Mouse (Mus musculus) v-Abl transformed pro-B cells (cell line): Measurements from ENCODE around the gene Gm42669.

Experiments used
- in situ Hi-C, 2 experiments: fragments of 400-800 bp; cut with MboI; formaldehyde crosslinking; loops; one replicate each; pipeline ENCODE4 v1.15.1; 2025; ENCODE audit not compliant: unreplicated experiment in 2 of 2

Gm42669 gene

DNA sequence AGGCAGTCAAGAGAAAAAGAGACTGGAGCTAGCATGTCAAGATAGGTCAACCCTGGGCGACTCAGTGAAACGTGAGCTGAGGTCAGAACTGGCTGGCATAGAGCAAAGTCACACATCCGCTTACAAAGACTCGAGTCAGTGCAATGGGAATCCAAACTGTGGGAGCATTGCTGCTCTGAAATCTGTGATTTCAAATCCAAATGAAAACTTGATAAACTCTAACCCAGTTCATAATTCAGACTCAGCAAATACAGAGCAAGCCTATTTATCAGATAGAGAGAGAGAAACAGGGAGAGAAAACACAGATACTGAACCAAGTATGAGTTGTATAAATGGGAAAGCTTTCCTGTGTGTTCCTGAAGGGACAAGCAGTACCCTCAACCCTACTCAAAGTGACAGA is at the start of gene Gm42669:
Gene Gm42669 (plus strand): TSS at position 301 of the 400 bp plus-strand sequence.
- in situ Hi-C loops = loop anchor here in 1 of 2 experiments (10.0 kb wide), 1 partner anchor 153 kb away; no protein-coding TSS in a partner anchor

- in situ Hi-C loops = no loop called here
Observed at GRCm38 (mm10) chr5:107462147-107463076, 45.0 kb upstream of the Gm42669 start.

- in situ Hi-C loops = no loop called here
Observed at GRCm38 (mm10) chr5:107466501-107466900, 40.9 kb upstream of the Gm42669 start.

GRCm38 (mm10) chr5:107467098-107467497 is 40.3 kb upstream of the Gm42669 start:
- in situ Hi-C loops = no loop called here

DNA sequence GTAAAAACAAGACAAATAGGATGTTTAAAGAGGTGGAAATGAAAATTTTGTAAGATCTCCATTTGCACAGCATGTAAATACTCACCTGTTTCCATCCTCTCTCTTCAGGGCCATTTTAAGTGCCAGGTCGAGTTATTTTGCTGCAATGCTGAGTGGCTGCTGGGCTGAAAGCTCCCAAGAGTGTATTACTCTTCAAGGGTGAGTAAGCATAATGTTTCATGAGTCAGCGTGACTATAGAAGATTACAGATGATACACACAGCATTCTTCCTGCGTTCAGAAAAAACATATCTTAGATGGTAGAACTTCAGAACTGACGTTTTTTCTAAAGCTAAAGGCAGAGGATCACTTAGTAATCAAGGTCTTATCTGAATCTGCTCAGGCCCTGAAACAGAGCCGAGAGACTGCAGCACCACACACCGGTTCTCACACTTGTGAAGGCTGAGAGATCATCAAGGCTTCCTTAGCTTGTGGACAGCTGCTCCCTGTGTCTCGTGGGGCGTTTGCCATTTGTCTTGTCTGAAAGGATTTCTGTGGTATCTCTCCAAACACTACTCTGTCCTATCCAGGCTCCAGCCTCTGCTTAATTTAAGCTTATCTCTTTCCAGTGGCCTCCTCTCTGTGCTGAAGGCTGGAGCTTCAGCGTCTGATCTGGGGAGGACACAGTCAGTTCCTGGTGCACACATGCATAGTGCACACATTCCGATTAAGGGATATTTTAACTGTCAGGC is 36.7 kb upstream of the Gm42669 start:
- in situ Hi-C loops = no loop called here

- in situ Hi-C loops = no loop called here
Observed at GRCm38 (mm10) chr5:107480194-107480593, 27.2 kb upstream of the Gm42669 start.

DNA sequence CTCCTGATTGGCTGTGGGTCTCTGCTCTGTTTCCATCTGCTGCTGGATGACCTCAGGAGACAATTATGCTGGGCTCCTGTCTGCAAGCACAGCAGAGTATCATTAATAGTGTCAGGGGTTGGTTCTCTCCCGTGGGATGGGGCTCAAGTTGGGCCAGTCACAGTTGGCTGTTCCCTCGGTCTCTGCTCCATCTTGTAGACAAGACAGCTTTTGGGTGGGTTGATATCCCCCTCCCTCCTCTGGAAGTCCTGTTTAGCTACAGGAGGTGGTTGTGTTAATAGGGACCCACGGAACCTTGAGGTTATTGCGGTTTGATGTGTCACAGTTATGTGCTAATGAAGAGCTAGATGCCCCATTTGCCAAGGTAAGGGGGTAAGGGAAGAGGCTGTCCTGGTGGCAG is 18.4 kb upstream of the Gm42669 start:
- in situ Hi-C loops = no loop called here

- in situ Hi-C loops = no loop called here
Observed at GRCm38 (mm10) chr5:107491036-107491435, 16.4 kb upstream of the Gm42669 start.

GRCm38 (mm10) chr5:107492471-107492870 is 14.9 kb upstream of the Gm42669 start:
- in situ Hi-C loops = no loop called here

GRCm38 (mm10) chr5:107494759-107495158 is 12.7 kb upstream of the Gm42669 start:
- in situ Hi-C loops = no loop called here

DNA sequence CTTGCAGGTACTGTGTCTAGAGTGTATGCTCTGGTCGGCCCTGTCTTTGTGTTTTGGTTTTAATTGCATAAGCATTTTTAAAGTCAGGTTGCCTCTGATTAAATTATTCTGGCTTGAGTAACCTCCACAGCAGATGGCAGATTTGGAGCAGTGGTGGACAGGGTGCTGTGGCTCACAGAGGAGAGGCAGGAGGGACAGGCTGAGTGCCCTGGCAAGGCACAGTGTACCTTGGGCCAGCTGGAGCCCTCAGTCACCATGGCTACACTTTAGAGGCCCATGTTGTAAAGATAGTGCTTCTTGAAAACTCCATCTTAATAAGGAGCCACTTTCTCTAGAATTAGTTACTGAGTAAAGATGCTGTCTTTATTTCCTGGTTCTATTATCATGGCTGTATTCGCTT is 11.4 kb upstream of the Gm42669 start:
- in situ Hi-C loops = no loop called here

GRCm38 (mm10) chr5:107497519-107498501 is 9.6 kb upstream of the Gm42669 start:
- in situ Hi-C loops = no loop called here

DNA sequence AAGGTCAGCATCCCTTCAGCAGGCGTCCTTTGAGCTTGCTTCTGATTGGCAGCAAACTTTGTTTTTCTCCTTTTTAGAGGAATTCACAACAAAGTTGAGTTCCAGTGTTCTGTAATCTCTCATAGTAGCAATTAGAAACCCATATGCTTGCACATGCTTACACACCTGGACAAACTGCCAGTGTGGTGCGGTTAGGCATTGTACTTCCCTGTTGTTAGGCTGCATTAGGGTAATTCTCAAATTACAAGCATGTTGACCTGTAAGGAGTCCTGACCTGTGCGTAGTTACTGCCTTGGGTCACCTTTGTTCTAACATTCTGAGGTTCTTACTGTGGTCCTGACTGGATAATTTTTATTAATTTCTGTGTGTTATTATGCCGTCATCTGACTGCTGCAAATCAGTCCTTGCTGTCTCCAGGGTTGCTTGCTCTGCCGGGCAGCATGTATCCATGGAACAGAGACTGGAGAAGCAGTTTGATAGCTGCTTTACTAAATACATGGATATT is 8.6 kb upstream of the Gm42669 start:
- in situ Hi-C loops = no loop called here

DNA sequence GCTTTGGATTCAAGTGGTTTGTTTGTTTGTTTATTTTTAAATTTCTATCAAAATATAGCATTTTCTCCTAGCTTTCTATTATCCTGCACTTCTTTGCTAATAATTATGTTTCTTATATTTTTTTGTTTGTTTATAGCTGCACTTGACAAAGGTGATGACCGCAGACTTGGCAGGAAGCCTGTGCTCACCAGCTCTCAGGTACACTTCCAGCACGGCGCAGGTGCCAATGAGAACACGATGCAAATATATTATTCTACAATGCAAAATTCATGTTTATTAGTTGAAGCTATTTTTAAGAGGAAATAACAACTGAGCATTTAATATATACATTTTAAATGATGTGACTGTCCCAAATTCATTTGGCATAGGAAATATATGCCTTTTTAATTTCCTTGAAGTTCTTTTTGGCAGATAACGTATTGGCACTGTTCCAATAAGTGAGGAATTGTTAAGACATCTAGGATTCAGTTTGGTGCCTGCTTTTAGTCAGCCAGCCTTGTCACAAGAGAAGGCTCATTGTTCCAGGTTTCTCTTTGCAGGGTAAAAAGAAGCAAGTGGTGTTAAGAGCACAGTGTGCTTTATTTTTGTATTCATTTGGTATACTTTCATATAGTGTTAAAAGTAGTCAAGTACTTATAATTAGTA is 7.4 kb upstream of the Gm42669 start:
- in situ Hi-C loops = loop anchor here in 1 of 2 experiments (10.0 kb wide), 1 partner anchor 145 kb away; no protein-coding TSS in a partner anchor

GRCm38 (mm10) chr5:107500741-107501140 is 6.7 kb upstream of the Gm42669 start:
- in situ Hi-C loops = loop anchor here in 1 of 2 experiments (10.0 kb wide), 1 partner anchor 146 kb away; no protein-coding TSS in a partner anchor

DNA sequence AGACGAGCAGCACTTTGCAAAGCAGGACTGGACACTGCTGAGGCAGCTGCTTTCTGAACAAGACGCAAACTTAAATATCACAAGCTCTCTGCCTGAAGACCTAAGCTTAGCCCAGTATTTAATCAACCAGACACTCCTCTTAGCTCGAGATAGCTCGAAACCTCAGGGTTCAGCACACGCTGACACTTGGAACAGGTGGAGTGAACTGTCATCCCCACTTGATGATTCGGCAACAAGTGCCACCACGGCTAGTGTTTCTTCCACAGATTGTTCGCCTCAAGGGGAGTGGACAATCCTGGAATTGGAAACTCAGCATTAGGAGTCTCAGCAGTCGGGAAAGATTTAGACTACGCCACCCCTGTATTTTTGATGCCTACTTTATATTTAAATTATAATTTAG is 3.1 kb downstream of the Gm42669 start:
- in situ Hi-C loops = no loop called here

DNA sequence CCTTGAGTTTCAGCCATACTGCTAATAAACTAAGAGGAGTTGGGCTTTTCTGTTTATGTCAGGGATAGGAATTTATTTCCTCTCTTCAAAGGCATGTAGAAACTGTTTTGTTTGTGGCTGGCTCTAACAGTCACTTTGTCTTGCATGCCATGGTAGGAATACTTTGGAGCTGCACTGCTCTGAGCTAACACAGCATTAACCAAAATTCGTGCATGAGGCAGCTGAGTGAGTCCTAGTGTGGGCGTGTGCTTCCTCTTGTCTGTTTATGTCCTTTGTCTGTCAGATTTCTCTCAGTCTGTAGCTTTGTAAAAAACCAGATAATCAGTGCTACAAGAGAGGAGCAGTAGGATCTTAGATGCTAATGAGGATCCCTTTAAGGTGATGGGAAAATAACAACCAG is 3.9 kb downstream of the Gm42669 start:
- in situ Hi-C loops = no loop called here

DNA sequence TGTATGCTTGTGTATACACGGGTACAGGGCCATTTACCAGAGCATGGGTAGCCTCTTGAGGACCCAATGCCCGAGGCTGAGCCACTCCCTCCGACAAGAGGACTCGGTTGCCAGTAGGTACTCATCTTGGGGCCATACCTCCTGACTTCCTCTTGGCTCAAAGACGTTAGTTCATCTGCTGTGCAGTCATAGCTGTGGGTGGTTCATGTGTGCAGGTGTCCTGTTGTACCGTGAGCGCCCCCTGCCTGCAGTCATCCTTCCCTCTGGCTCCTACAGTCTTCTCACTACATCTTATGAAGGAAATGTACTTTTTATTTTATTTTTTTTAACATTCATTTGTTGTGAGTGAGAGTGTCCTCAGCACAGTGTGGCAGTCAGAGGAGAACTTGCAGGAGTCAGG is 6.2 kb downstream of the Gm42669 start:
- in situ Hi-C loops = no loop called here

DNA sequence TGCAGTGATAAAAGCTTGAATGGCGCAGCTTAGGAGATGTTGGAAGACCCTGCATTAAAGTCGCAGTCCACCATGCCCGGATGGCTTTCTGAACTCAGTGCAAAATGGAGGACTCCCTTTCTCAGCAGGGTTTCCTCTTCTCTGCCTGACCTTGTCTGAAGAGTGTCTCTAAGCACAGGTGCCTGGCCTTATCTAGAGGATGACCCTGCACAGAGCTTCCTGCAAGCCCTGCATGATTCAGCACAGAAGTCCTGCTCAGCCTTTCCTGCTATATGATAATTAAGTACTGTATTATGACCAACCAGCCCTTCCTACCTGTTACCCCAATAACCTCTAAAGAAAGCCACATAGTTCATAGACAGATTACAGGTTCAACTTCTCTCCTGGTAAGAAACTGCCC is 8.0 kb downstream of the Gm42669 start:
- in situ Hi-C loops = no loop called here

GRCm38 (mm10) chr5:107516087-107516486 is 8.7 kb downstream of the Gm42669 start:
- in situ Hi-C loops = no loop called here
